Mouse (Mus musculus) fibroblast of lung, adult 2 months (primary cell): ENCODE measurements around the gene Gm17402.

Source experiments
- DNase-seq: peaks from one replicate; pipeline ENCODE4 v3.0.0-alpha.2; 2011; ENCODE audit warnings: low read depth

The Gm17402 gene

DNA sequence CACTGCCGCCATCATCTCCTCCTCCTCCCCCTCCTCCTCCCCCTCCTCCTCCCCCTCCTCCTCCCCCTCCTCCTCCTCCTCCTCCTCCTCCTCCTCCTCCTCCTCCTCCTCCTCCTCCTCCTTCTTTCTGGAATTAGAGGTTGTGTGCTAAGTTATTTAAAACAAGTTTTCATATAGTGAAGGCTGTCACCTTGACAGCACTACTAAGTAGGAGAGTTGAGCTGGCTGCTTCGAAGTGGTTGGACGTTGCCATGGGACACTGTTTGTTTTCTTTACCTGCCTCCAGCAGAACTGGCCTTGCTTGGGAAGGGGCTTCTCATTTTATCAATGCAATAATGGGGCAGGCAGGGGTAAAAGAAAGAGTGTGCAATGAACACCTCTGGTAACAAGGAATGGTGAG is at the start of gene Gm17402:
Gm17402 (minus strand) TSS at position 101 of the 400 bp plus-strand sequence.
- DNase-seq: no peak

- DNase-seq: no peak
Measured at GRCm38 (mm10) chr3:67378215-67378614, 3.3 kb upstream of the Gm17402 start.

DNA sequence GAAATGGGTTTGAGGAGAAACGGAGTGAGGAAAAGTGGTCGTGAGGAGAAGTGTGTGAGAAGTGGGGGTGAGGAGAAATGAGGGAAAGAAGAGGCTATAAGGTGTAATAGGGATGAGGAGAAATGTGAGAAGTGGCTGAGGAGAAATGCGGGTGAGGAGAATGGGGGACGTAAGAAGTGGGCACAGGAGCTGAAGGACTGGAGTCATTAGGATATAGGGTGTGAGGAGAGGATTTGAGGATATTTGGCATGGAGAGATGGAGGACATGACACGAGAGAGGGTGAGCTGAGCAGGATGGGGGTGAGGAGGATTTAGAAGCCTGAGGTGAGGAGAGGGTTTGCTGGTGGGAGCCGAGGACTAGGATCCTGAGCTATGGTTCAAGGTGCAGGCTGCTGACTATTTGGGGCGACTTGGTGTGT is 594 bp downstream of the Gm17402 start:
- no peak for DNase-seq

GRCm38 (mm10) chr3:67373872-67374271 is 1.1 kb downstream of the Gm17402 start, which contains the start of gene Mlf1:
Gene Mlf1, plus strand, starts transcription at chr3:67374097.
- peak; percentile 58 for DNase-seq

GRCm38 (mm10) chr3:67372781-67373180 is 2.2 kb downstream of the Gm17402 start:
- DNase-seq: no peak

DNA sequence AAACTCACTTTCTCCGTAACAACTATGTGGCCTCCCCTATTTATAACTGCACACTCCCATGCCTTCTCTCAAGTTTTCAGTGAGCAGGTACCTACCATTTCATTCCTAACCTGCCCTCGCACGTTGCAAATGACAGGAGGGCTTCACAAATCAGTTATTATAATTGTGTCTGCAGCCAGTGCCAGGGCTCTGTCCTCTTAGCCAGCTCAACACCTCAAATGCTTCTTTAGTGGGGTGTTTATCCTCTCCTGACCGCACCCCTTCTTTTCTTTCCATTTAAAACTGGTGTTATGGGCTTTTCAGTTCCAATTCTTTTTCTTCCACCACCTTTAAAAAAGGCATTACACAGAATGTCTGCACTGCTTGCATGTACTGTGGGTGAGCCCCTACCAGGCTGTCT is 2.8 kb downstream of the Gm17402 start:
- DNase-seq: no peak

DNA sequence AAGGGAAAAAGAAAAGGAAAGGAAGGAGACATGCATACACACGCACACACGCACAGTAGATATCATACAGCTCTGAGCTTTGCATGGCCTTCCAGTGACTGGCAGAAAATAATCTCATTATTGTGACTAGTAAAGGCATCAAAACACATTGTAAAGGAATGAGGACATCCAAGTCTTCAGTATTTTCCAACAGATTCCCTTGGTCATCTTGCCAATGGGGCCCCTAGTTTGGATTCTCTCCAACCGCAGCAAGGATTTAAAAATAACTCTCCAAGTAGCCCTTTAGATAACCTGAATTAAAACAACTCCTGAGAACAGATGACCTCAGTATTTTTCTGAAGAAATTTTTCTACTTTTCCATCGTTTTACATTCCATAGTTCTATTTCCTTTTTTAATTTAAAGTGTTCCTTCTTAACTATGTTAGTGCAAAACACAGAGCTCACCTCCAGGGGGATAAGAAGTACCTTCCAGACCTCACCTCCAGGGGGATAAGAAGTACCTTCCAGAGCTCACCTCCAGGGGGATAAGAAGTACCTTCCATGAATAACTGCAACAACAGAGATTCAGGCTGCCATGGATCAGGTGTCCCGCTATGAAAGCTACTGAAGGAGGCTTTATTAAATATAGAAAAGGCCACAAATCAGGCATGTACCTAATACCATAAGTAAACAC is 5.4 kb downstream of the Gm17402 start:
- DNase-seq: no peak

DNA sequence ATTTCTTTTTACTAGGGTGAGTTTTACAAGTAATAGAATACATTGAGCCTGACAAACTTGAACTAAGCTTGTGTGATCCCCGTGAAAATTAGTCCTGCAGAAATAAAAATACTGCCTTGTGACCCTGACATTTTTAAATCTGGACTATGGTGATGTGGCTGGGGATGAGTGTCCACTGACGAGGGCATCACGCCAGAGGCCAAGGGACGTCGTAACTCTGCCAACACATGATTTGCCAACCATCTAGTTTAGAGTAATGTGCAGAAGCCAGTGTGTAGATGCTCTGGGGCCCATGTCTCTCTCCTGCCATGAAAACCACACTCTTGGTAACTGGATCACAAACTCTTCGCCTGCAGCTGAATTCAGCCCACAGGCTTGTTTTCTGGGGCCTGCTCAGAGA is 7.5 kb downstream of the Gm17402 start:
- no peak for DNase-seq

GRCm38 (mm10) chr3:67366087-67366892 is 8.7 kb downstream of the Gm17402 start:
- DNase-seq: no peak

DNA sequence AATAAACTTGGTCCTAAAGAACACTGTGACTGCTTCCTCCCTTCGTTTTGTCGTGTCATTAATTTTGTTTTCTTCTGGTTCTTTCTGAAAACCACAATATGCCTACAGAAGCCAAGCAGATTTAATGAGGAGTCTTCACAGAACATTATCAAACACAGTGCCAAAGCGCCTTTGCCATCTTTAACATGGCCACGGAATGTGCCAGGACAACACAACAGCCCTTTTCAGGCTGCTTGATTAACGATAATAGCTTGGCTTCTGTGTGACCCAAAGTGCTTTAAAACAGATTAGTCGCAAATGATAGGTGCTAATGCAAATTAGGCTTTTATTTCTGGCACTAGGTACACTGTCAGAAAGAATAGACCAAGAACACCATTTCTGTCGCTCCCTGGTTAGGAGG is 16.6 kb downstream of the Gm17402 start:
- no peak for DNase-seq

- DNase-seq: no peak
Measured at GRCm38 (mm10) chr3:67352763-67353149, 22.2 kb downstream of the Gm17402 start.

DNA sequence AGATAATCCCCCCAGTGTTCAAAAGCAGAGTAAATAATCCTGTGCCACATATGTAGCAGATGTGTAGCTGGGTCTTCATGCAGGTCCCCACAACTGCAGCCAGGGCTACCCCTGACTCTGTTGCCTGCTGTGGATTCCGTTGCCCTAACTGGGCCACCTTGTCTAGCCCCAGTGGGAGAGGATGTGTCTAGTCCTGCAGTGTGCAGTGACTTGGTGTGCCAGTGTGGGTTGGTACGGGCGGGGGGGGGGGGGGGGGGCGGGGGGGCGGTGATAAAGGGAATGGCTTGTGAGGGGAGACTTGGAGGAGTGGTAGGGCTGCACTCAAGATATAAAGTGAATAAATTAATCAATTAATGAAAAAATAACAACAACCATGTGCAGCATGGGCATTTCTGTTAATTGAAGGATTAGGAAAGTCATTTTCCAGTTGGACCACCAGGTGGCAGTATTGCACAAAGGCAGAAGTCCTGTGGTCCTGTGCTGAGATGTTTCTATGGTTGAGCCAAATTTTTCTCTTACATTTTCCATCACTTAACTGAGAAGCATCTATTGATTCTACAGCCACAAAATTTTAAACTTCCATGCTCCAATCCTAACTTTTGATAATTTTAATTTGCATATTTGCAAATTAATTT is 22.7 kb downstream of the Gm17402 start:
- peak; percentile 26 for DNase-seq

- no peak for DNase-seq
Measured at GRCm38 (mm10) chr3:67351406-67352127, 23.4 kb downstream of the Gm17402 start.

- DNase-seq: no peak
Measured at GRCm38 (mm10) chr3:67346674-67347073, 28.3 kb downstream of the Gm17402 start.

DNA sequence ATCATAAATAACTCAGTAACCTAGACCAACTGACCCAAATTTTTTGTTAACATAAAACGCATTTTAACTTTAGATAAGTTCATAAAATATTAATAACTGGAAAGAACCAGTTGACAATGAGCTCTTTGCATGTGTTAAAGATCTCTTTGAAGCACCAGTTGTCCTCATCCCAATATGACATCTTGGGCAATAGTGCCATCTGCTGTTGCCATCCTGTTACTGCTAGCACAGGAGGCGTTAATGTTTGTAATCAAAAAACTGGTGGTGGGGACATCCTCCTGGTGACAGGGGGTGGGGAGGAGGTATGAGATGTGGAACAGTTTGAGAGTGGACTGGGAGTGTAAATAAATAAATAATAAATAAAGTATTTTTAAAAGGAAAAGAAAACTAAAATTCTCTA is 30.4 kb downstream of the Gm17402 start:
- DNase-seq: peak; percentile 11

DNA sequence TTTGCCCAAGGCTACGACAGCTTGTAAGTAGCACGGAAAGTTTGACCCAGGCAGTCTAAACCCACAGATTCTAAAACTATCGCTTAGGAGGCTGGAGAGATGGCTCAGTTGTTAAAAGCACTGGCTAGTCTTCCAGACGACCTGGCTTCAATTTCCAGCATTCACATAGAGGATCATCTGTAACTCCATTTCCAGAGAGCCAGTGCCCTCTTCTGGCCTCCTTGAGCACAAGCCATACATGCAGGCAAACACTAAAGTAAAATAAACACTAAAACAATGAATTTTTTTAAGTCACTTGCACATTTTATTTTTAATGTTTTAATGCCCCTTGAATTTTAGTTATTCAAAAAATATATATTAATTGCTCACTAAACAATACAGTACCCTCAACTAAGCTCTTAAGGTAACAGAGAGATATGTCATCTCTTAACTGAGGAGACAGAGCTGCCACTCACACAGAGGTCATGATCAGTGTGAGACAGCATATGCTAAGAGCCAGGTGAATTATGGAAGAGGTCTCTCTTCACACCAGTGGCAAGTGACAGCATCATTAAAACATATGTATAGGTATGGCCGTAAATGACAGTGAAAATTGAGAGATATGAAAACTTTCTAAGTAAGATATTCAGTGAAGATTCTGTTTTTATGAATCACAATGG is 31.8 kb downstream of the Gm17402 start:
- peak; percentile 3 for DNase-seq

DNA sequence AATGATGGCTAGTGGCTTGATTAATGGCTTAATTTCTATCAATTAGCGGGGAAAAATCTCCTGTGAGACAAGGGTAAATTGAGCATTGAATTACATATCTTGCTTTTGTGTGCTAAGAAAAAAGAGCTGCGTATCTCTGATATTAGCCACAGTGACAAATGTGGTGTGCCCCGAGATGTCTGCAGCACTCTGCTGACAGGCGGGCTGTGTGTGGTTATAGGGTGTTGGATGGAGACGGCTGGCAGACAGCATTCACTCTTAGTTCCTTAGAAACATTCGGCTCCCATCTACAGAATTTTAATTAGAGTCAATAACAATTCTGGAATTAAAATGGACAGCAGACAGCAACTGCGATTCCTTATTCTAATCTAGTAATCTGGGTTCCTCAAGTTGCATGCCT is 34.0 kb downstream of the Gm17402 start:
- no peak for DNase-seq

- DNase-seq: no peak
Measured at GRCm38 (mm10) chr3:67339558-67339957, 35.4 kb downstream of the Gm17402 start.

- DNase-seq: no peak
Measured at GRCm38 (mm10) chr3:67322422-67322821, 52.5 kb downstream of the Gm17402 start.
